Mouse (Mus musculus): ENCODE results near the gene Slc6a18.
"Not testable (repeated sequence)": the region's sequence is repeated elsewhere in the genome, so short reads cannot be mapped to it uniquely, and the experiment has no call there.

The Slc6a18 gene

DNA sequence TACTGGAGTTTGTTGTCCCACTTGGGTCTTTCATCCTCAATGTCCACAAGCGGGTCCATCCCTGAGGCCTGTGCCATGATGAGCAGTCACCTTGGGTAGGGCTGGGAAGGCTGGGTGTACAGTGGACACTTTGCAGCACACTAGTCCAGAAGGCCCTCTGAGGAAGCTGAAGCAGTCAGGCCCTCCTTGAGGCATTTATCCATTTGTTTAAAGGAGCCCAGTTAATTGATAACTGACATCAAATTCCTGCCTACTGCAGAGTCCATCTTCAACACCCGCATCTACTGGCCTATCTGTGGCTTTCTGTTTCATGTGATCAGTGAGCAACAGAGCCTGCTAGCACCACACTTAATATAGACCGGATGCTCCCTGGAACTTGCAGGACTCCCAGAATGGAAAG is at the start of gene Slc6a18:
Gene Slc6a18 (minus strand): TSS at position 171 of the 400 bp plus-strand sequence.
- no peak for DNase-seq (ENCODE audit: low spot score)

- DNase-seq (ENCODE audit: low spot score): no peak
These were observed 47.5 kb upstream of the Slc6a18 start for GRCm38 (mm10) chr13:73725315-73725714.

DNA sequence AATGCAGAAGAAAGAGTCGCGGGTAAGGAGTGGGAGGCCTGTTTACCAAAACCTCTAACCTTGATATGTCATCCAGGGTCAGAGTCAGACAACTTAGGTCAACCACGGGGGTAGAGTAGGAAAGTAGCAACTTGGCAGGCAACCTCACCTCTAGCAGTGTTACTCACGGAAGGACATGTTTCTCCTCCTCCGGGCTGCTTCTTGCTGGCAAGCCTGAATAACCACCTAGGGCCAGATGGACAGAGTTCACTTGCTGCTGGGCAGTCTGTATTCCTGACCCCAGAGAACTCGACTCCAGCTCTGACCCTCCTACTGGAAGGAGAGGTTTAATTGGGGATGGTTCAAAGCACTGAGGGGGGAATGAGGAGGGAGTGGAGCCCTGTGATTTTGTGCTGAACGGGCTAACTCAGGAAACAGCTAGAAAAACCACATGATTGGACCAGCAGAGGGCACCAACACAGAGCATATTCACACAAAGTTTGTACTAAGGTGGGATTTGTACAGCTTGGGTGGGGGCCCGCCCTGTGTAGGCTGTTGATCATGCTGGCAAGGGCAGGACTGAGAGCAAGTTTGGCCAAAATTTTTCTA is 45.4 kb upstream of the Slc6a18 start:
- DNase-seq (ENCODE audit: low spot score): no peak

GRCm38 (mm10) chr13:73720241-73720640 is 42.4 kb upstream of the Slc6a18 start:
- DNase-seq (ENCODE audit: low spot score): no peak

- DNase-seq (ENCODE audit: low spot score): peak; percentile 60
These were observed 40.4 kb upstream of the Slc6a18 start for GRCm38 (mm10) chr13:73718225-73718624.

- DNase-seq (ENCODE audit: low spot score): no peak
These were observed 36.2 kb upstream of the Slc6a18 start for GRCm38 (mm10) chr13:73714020-73714419.

DNA sequence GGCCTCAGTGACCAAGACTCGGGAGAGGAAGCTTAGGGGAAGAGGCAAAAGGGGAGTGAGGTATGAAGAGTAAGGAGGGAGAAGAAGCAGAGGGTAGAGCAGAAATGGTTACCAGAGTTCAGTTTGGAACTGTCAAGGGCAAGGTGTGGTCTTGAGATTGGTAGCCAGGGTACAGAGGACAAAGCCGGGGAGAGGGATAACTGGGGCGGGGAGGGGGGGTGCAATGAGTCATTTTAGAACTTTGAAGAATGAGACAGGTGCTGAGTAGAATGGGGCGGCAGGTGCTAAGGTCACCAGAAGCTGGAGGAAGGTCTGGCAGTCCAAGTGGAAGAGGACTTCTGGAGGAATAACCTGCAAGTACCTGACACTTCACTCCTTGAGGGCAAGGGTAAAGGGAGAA is 35.4 kb upstream of the Slc6a18 start:
- DNase-seq (ENCODE audit: low spot score): no peak

GRCm38 (mm10) chr13:73712228-73712627 is 34.4 kb upstream of the Slc6a18 start:
- no peak for DNase-seq (ENCODE audit: low spot score)

DNA sequence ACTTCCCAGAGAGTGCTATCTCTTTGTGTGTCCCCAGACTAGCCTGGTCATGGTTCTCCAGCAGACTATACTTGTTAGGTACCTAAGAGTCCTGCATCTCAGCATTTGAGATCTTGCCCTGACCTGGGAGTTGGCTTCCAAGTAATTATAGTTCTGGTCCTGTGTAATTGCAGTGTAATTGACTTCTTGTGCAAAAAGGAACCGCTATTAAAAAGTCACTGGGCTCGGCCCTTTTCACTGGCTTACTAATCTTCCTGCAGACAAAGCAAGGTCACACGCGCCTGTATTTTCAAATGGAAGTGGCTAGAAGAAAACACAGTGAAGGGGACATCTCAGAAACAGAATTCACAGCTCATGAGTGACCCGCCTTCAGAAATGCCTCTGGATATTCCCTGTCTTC is 34.0 kb upstream of the Slc6a18 start:
- no peak for DNase-seq (ENCODE audit: low spot score)

GRCm38 (mm10) chr13:73711221-73711620 is 33.4 kb upstream of the Slc6a18 start:
- DNase-seq (ENCODE audit: low spot score): no peak

DNA sequence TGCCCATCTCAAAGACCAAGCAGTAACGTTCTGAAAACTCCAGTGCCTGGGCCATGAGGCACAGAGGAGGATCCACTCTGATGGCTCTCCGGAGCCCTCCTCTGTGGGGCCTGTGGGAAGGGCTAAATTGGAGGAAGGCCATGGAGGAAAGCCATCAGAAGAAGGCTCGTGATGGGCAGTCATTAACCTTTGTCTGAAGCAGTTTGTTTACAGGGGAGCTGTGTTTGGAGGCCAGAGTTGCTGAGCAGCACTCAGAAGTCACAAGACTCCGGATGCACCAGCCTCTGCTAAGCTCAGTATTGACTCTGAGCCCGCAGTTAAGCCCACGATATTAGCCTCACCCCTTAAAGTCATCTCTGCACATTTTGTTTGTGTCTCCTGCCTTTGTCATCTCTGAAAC is 31.7 kb upstream of the Slc6a18 start:
- DNase-seq (ENCODE audit: low spot score): no peak

DNA sequence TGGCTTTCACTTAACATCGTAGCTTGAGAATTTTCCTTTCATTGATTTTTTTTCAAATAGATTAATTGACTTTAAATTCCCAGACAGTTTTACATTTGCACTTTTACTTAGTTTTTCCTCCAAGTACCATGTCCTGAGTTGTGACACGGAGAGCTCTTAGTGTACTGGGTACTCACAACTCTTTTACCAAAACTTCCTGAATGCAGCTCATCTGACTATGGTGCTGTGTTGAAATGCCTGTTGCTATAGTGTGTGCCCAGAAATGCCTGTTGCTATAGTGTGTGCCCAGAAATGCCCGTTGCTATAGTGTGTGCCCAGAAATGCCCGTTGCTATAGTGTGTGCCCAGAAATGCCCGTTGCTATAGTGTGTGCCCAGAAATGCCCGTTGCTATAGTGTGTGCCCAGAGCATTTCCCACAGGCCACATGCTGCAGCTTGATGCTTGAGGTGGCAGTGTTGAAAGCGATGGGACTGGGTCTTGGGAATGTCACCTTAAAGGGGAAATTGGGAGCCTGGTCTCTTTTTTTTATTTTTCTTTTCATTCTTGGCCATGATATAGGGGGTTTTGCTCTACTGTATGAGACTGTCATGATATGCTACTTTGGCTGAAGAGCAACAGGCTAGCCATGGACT is 27.0 kb upstream of the Slc6a18 start, which contains the start of gene Slc6a19:
Gene Slc6a19 (minus strand): TSS at position 172 of the 632 bp plus-strand sequence.
- DNase-seq (ENCODE audit: low spot score): no peak

DNA sequence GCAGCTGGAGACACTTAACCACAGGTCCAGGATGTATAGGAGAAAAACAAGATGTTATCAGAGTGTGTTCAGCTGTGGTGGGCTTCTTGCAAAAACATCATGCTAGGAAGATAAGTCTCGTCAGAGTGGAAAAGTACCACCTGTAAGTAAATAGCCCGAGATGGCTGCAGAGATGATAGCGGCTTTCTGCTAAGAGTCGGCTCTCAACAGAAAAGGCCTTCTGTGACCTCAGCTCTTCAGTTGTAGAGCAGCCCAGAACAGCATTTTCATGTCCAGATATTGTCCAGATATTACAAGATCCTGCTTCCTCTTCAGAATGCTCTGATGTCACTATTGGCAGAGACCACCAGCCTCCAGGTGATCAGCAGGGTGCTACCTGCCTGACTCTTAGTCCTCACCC is 25.7 kb upstream of the Slc6a18 start:
- not testable (repeated sequence) for DNase-seq (ENCODE audit: low spot score)

- DNase-seq (ENCODE audit: low spot score): no peak
These were observed 25.0 kb upstream of the Slc6a18 start for GRCm38 (mm10) chr13:73702776-73703175.

GRCm38 (mm10) chr13:73701161-73701883 is 23.5 kb upstream of the Slc6a18 start:
- DNase-seq (ENCODE audit: low spot score): no peak

DNA sequence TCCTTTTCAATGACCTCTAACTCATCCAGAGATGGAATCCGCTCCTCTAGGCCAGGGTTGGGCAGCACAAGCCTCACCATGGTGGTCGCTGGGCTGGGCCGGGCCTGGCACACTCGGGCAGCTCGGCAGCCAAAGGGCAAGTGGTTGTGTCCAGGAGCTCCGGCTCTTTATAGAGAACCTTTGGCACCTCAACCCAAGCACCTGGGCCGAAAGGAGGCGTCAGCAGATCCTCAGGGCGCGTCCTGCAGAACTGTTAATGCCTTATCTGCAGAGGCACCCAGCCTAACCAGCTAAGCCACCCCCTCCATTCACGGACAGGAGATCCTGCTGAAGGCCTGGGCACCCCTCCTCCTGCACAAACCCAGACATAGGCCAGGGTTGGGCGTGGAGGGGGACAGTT is 22.7 kb upstream of the Slc6a18 start:
- no peak for DNase-seq (ENCODE audit: low spot score)

GRCm38 (mm10) chr13:73699714-73700113 is 21.9 kb upstream of the Slc6a18 start:
- no peak for DNase-seq (ENCODE audit: low spot score)

GRCm38 (mm10) chr13:73696529-73696928 is 18.7 kb upstream of the Slc6a18 start:
- DNase-seq (ENCODE audit: low spot score): no peak

GRCm38 (mm10) chr13:73694972-73695371 is 17.1 kb upstream of the Slc6a18 start:
- no peak for DNase-seq (ENCODE audit: low spot score)

DNA sequence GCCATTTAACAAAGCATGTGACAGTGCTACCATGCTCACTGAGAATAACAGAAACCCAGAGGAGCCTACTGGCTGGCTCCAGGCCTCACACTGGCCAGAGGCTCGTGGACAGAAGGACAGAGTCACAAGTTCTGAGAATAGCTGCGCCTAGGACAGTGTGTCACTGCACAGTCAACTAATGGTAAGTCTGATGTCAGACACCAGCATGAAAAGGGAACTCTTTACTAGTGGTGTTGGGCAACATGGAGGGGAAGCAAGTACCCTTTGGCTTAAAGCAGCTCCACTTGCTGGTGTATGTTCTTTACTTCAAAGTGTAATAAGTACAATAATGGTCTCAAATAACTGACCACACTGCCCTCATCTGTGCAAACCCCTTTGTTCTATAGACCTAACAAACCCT is 15.5 kb upstream of the Slc6a18 start:
- DNase-seq (ENCODE audit: low spot score): no peak

DNA sequence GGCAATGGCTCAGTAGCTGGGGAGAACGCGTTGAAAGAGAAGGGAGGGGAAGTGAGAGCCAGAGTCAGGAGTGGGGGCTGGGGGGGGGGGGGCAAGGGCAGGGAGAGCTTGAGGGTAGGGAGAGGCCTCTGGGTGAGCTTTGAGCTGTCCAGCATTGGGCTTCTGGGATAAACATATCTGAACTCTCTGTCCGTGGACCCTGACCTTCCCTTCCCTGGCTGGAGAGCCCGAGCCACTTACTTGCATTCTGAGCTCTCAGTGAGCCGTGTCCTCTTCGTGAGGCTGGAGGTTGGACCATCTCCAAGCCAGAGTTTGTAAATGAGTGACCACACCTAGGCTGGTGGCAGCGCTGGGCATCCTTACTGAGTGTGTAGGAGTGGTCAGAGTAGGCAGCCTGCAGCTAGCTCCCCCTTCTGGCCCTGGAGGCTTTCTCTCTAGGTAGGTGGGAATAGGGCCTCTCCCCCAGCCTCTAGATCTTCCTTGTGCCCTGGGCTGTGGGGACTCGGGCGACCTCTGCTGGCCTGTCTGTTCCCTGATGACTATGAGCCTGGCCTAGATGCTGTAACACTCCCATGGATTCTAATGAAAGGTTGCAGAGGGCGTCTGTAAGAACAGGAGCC is 14.5 kb upstream of the Slc6a18 start:
- DNase-seq (ENCODE audit: low spot score): peak; percentile 6

- no peak for DNase-seq (ENCODE audit: low spot score)
These were observed 11.1 kb upstream of the Slc6a18 start for GRCm38 (mm10) chr13:73688934-73689333.

GRCm38 (mm10) chr13:73687601-73688000 is 9.8 kb upstream of the Slc6a18 start:
- DNase-seq (ENCODE audit: low spot score): no peak

All from c-Kit-positive CD71-positive TER-119-positive erythroid progenitor cells, embryonic 14.5 days (primary cell).